Mouse (Mus musculus): ENCODE data around the gene Nectin2.

DNA sequence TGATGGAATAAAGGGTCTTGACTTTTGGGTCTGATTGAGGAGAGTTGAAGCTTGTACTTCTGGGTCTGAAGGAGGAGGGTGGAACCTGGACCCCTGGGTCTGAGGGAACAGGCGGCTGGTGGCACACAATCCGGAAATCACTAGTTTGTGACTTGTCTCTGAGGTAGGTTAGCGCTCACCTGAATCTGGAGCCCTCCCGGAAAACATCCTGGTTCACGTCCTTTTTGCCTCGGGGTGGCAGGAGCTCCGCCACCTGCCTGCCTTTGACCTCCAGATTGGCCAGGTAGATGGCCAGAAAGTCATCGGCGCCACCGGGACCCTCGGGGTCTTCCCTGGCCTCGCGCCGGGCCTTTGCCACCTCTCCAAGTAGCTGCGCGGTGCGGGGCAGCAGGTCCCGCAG, 46.0 kb upstream of the Nectin2 start:
- TF ChIP-seq CTCF (IDR thresholded peaks at IDR 0.05; ENCODE audit: low read depth) = no peak
- no peak for TF ChIP-seq EP300 (optimal IDR thresholded peaks at IDR 0.05)
